Mouse (Mus musculus) fat pad, adult 2 months (tissue): ENCODE measurements at regions not wholly inside any gene's neighbourhood (a gene's known extent, or its start where the extent isn't known, plus 50 kb on each side); places are given as distances from the start of the nearest gene placed in this dataset.

Source experiments
- DNase-seq: peaks from one replicate; pipeline ENCODE4 v3.0.0-alpha.2; 2011; ENCODE audit warnings: low read depth, low spot score; ENCODE audit errors: extremely low read depth

DNA sequence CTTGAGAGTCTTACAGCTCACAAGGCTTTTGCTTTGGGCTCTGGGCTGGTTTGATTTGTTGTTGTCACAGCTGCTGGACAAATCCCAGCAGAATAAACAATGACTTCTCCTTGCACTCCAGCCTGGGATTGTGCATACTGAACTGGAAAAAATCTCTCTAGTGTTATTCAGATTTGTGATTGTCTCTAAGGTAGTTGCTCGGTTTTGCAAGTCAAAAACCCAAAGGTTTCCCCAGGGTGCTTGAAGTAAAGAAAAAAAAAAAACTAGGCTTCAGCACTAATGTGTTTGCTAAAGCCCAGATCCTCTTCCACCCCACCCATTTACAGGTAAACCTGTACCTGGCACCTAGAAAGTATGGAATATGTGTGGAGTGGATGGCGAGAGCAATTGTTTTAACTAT, 149.5 kb upstream of the Spef2 start:
- no peak for DNase-seq

DNA sequence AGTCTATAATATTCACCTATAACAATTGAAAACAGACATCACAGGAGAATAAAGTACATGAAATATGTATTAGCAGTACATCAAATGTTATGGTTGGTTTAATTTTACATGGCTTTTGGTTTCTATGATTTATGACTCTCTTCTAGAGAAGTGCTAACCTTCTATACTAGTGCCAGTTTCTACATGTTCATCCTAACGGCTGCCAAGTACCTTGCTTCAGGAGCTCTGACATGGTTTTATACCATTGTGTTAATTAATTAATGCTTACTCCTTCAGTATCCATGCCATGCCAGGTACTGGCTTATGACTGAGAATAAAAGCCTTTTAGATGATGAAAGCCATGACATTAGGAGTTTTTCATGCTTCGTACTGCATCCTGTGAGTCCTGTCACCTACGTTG, 144.5 kb upstream of the Spef2 start:
- peak; percentile 71 for DNase-seq

DNA sequence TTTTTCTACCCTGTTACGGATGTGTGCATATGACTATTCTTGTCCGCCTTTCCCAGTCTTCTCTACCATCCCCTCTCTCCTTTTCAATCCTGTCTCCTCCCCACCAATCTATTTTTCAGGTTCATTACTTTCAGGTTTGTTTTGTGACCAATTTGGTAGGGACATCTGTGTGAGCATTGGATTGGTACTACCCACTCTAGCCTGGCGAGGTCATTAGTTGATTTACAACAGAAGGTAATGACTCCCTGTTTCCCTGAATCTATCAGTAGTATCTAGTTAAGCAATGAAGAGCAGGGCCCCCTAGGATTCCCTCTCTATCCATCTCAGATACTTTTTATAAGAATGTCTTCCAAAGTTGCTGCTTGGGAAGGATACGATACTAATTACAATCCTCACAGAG, 143.5 kb upstream of the Spef2 start:
- DNase-seq: no peak

DNA sequence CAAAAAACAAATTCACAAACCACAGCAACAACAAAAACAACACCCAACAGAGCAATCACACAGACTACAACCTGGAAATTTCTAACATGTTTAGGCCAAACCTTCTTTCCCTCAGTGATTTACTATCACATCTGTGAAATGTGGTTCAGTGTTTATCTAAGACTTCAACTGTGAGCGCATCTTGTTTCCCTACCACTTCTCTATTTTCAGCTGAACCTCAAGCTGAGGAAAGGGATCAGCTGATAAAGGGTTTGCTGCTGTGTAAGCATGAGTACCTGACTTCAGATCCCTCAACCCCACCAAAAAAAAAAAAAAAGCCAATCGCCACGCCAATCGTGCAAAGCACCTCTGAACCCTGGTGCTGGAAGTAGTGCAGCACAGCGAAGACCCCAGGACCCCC, 142.8 kb upstream of the Spef2 start:
- no peak for DNase-seq

DNA sequence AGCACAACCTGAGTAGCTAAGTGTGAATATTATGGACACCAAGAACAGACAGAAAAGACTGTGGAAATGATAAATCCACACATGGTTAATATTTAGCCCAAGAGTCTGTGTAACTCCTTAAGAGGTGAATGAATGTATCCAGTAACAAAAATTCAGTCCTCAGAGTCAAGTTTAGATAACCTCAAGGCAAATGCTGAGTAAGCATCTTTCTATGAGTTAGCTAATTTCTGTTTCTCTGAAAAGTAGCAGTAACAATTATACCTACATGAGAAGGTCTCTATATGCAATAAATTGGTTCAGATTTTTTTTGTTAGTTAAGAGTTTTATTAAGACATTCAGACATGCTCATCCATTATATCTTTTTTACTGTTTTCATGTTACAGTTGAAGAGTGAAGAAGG, 127.1 kb upstream of the Spef2 start:
- DNase-seq: no peak

DNA sequence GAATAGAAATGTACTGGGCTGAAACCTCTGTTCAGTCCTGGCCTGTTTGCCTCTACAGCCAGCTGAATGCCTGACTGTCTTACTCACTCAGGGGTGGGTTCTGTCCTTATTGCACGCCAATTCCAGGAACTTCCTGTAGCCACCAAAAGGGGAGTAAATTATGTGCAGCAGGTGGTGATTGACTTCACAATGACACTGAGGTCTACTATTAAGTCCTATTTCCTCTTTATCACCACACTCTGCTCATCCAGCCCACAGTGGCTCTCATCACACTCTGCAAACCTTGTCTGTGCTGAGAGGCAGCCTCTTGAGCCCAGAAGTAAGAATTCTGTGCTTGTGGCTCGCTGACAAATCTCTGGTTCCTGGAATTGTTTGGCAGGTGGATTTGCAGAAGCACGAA, 121.5 kb upstream of the Spef2 start:
- no peak for DNase-seq

DNA sequence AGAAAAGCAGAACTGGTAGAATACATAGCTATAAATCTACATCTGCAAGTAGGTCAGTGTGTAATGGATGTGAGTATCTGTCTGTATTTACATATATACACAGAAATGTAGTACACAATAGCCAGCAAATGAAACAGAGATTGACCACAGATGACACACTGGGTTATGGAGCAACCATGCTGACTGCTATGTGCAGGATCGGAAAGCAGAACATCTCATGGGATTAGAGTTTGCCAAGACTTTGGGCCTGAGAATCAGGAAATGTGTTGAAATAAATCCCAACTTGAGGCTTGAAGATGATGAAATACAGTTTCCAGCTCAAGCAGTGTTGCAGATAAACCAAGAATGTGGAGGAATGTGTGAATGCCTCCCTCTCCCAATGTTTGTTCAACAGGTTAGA, 116.1 kb upstream of the Spef2 start:
- peak; percentile 65 for DNase-seq

DNA sequence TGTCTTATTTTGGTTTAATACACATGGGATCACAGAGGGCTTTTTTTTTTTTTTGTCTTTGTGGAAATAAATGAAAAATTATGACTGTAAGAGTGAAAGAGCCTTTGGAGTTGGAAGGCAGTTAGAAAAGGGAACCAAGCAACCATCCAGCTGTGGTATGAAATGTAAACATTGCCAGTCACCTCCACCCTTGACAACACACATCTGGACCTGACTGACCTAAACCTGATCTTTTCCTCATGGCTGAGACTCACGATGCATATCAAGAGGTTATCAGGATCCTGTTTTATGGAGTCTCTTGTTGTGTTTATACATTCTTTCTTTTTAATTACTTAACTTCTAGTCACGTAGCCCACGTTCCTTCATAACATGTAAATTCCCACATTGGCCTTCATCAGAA, 113.2 kb upstream of the Spef2 start:
- no peak for DNase-seq

DNA sequence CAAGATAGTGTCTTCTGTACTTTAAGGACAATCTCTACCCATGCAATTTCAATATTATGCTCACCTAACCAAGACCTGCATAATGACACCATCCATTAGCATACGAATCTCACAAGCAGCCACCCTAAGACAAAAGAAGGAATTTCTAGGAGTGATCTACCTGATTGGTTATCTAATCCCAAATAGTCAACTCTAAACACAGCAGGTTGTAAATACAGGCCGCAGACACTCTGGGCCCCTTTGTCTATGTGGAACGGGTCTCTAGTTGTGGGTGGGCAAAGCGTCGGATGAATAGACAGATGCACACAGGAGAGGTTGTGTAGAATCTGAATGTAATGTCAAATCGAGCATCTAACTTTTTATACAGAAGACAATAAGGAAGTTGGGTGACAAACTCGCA, 91.0 kb upstream of the Spef2 start:
- no peak for DNase-seq

DNA sequence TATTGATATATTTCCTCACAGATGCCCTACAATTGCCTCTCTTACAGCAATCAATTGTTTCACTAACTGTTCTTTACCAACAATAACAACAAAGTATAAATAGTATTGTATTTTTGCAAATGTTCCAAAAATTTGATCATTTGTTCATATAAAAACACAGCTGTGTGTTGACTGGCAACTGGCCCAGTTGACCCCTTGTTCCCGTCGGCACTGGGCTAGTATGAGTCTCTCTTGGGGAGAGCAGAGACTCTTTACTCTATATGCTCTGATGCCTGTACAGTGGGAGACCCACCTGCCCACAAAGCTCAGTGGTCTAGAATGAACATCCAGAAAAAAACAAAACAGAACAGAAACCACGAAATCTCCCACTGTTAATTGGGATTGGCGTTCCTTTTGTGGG, 86.4 kb upstream of the Spef2 start:
- no peak for DNase-seq

DNA sequence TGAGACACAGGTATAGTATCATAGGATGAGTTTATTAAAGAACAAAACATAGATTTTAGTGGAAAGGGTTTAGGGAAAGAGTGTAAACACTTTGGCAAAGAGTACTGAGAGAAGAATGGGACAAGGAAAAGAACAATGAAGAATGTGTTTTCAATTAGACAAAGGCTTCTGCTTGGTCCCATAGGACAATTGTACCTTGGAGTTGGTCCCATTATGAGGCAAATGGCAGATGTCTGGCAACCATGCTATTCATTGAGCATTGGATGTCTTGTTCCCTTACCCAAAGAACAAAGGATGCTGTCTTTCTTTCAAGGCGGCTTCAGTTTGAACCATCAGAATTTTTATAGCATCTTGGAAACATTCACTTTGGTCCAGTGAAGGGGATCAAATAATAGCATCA, 55.8 kb upstream of the Spef2 start:
- no peak for DNase-seq
